Mouse (Mus musculus): ENCODE data around the gene Ap3s2.

GRCm38 (mm10) chr7:79832980-79833379, 87.5 kb downstream of the Ap3s2 start:
- TF ChIP-seq POLR2A (IDR thresholded peaks at IDR 0.05; ENCODE audit: borderline replicate concordance, control insufficient read depth, low read depth, low read length) (no peak), CTCF (IDR thresholded peaks at IDR 0.05; ENCODE audit: control insufficient read depth, insufficient read depth, low read length) (no peak)

Data from bone marrow, adult 2 months (tissue).